Comparison of ENCODE assay signal across 8 mouse cellular contexts in genomic region chr7:34390111-34390833, GRCm38 (mm10). TPM values are rescaled to one million over a fixed set of nuclear protein-coding genes. Genes with fewer than 3 reads are reported as not detected.
DNase-seq lines count a peak whose midpoint lies in the region; ATAC-seq and TF ChIP-seq lines count a peak whose summit lies in the region.

No protein-coding gene starts in this region.

- H3K27me3 ChIP-seq in heart, embryonic 10.5 days (ENCODE audit: insufficient read depth, poor library complexity, severe bottlenecking): no peaks in the 10 kb centered on the region
- no peaks in the 10 kb centered on the region for H3K27me3 ChIP-seq in MEL (ENCODE audit: control insufficient read depth in 1 of 2, insufficient read depth in 2 of 2, low read length in 2 of 2)
- no peaks in the 10 kb centered on the region for H3K27me3 ChIP-seq in forebrain, embryonic 13.5 days
- H3K27me3 ChIP-seq in intestine, postnatal 0 days (replicated peaks; ENCODE audit: control insufficient read depth, insufficient read depth, low read length): no peaks in the 10 kb centered on the region
- H3K27me3 ChIP-seq in midbrain, postnatal 0 days (ENCODE audit: insufficient read depth, low read length): no peaks in the 10 kb centered on the region

- DNase-seq in heart, embryonic 10.5 days (ENCODE audit: low spot score): no peak
- DNase-seq in heart, postnatal 36 days: no peak
- no peak for DNase-seq in MEL (ENCODE audit: low read depth, low spot score)
- peak; percentile 6 for DNase-seq in midbrain, postnatal 0 days (ENCODE audit: low spot score)
- no peak for DNase-seq in right cerebral cortex, postnatal 25 days
- DNase-seq in left cerebral cortex, postnatal 4 days: no peak

- H3K27ac ChIP-seq in heart, embryonic 10.5 days: peak overlapping the region; percentile 99
- peak overlapping the region; percentile 93 for H3K27ac ChIP-seq in MEL (ENCODE audit: control insufficient read depth, low read depth, low read length)
- peak overlapping the region; percentile 98 for H3K27ac ChIP-seq in forebrain, embryonic 13.5 days
- peak overlapping the region; percentile 97 for H3K27ac ChIP-seq in intestine, postnatal 0 days (ENCODE audit: low read depth, low read length)
- H3K27ac ChIP-seq in midbrain, postnatal 0 days (ENCODE audit: low read depth, low read length): peak overlapping the region; percentile 98

- H3K4me2 ChIP-seq in forebrain, embryonic 13.5 days: peak overlapping the region; percentile 75
- peak overlapping the region; percentile 69 for H3K4me2 ChIP-seq in intestine, postnatal 0 days (replicated peaks; ENCODE audit: low read depth)
- H3K4me2 ChIP-seq in midbrain, postnatal 0 days (ENCODE audit: low read depth, low read length, poor library complexity, severe bottlenecking): peak overlapping the region; percentile 85

- H3K9me3 ChIP-seq in heart, embryonic 10.5 days: no peaks in the 10 kb centered on the region
- H3K9me3 ChIP-seq in MEL (replicated peaks; ENCODE audit: insufficient read depth, low read length): no peaks in the 10 kb centered on the region
- H3K9me3 ChIP-seq in forebrain, embryonic 13.5 days (replicated peaks): no peaks in the 10 kb centered on the region
- no peaks in the 10 kb centered on the region for H3K9me3 ChIP-seq in intestine, postnatal 0 days (ENCODE audit: control insufficient read depth)
- H3K9me3 ChIP-seq in midbrain, postnatal 0 days (ENCODE audit: low read length): no peaks in the 10 kb centered on the region

- ATAC-seq in forebrain, embryonic 13.5 days: no peak
- ATAC-seq in intestine, postnatal 0 days: no peak
- ATAC-seq in midbrain, postnatal 0 days (ENCODE audit: low FRiP score): no peak

- peaks cover 44% of the 10 kb centered on the region for H3K79me2 ChIP-seq in MEL (ENCODE audit: control insufficient read depth, insufficient read depth, low read length, poor library complexity)

- H3K4me1 ChIP-seq in heart, embryonic 10.5 days: peaks cover 27% of the 10 kb centered on the region
- peaks cover 8 to 11% of the 10 kb centered on the region in 2 experiments for H3K4me1 ChIP-seq in MEL (ENCODE audit: control insufficient read depth in 1 of 2, insufficient read depth in 2 of 2, low read length in 2 of 2)
- peaks cover 37% of the 10 kb centered on the region for H3K4me1 ChIP-seq in forebrain, embryonic 13.5 days
- peaks cover 3% of the 10 kb centered on the region; the same call in 1 of the 2 replicates for H3K4me1 ChIP-seq in intestine, postnatal 0 days (replicated peaks; ENCODE audit: control insufficient read depth, insufficient read depth, low read length)
- peaks cover 24% of the 10 kb centered on the region for H3K4me1 ChIP-seq in midbrain, postnatal 0 days (ENCODE audit: insufficient read depth, low read length)

- WGBS in heart, embryonic 10.5 days: 12% methylated on average over 18 of the region's 18 CpGs
- WGBS in forebrain, embryonic 13.5 days: 13% methylated on average over 18 of the region's 18 CpGs
- WGBS in intestine, postnatal 0 days: 4% methylated on average over 18 of the region's 18 CpGs
- WGBS in midbrain, postnatal 0 days: 10% methylated on average over 18 of the region's 18 CpGs

- intact Hi-C loops in heart, postnatal 36 days (cut with DNase I): no loop called here
- intact Hi-C loops in left cerebral cortex, postnatal 4 days (cut with DNase I): no loop called here

- TF ChIP-seq POLR2A in MEL (IDR thresholded peaks at IDR 0.05; ENCODE audit: control insufficient read depth in 1 of 2, insufficient read depth in 1 of 2, low read depth in 1 of 2, low read length in 2 of 2, poor library complexity in 1 of 2): no peak

- TF ChIP-seq RAD21 in MEL (IDR thresholded peaks at IDR 0.05; ENCODE audit: low read depth, low read length): no peak

- H3K36me3 ChIP-seq in heart, embryonic 10.5 days: no peaks in the 10 kb centered on the region
- H3K36me3 ChIP-seq in MEL (ENCODE audit: control insufficient read depth in 1 of 2, insufficient read depth in 2 of 2, low read length in 2 of 2): peaks cover 1 to 15% of the 10 kb centered on the region in 2 experiments; a peak in 3 of 4 replicates
- H3K36me3 ChIP-seq in forebrain, embryonic 13.5 days (ENCODE audit: poor library complexity, severe bottlenecking): no peaks in the 10 kb centered on the region
- no peaks in the 10 kb centered on the region for H3K36me3 ChIP-seq in intestine, postnatal 0 days (ENCODE audit: control insufficient read depth, insufficient read depth)
- H3K36me3 ChIP-seq in midbrain, postnatal 0 days (ENCODE audit: insufficient read depth, low read length): no peaks in the 10 kb centered on the region

- TF ChIP-seq EP300 in MEL (IDR thresholded peaks at IDR 0.05; ENCODE audit: low read depth in 1 of 2, low read length in 2 of 2): no peak

- no peak for TF ChIP-seq CTCF in MEL (IDR thresholded peaks at IDR 0.05 in 2 of 3, conservative IDR thresholded peaks at IDR 0.05 in 1 of 3; ENCODE audit: control insufficient read depth in 1 of 3, insufficient read depth in 1 of 3, low read depth in 2 of 3, low read length in 3 of 3, poor library complexity in 1 of 3, severe bottlenecking in 1 of 3)
- TF ChIP-seq CTCF in intestine, postnatal 0 days (IDR thresholded peaks at IDR 0.05; ENCODE audit: low read depth): no peak
- no peak for TF ChIP-seq CTCF in midbrain, postnatal 0 days (IDR thresholded peaks at IDR 0.05)

- H3K4me3 ChIP-seq in heart, embryonic 10.5 days: peak overlapping the region; percentile 97
- peak overlapping the region; percentile 74 to 89 for H3K4me3 ChIP-seq in MEL (ENCODE audit: control insufficient read depth in 1 of 2, insufficient read depth in 1 of 2, low read depth in 2 of 2, low read length in 2 of 2)
- H3K4me3 ChIP-seq in forebrain, embryonic 13.5 days: peak overlapping the region; percentile 93
- H3K4me3 ChIP-seq in intestine, postnatal 0 days (ENCODE audit: low read depth, low read length): peak overlapping the region; percentile 80
- H3K4me3 ChIP-seq in midbrain, postnatal 0 days (ENCODE audit: low read depth, low read length): peak overlapping the region; percentile 64

- peak overlapping the region; percentile 97 for H3K9ac ChIP-seq in MEL (ENCODE audit: control insufficient read depth, low read depth, low read length, poor library complexity, severe bottlenecking)
- H3K9ac ChIP-seq in forebrain, embryonic 13.5 days: peak overlapping the region; percentile 99
- peak overlapping the region; percentile 89 for H3K9ac ChIP-seq in intestine, postnatal 0 days (ENCODE audit: low read depth, low read length)
- H3K9ac ChIP-seq in midbrain, postnatal 0 days (replicated peaks; ENCODE audit: low read length, poor library complexity, severe bottlenecking): peak overlapping the region; percentile 78

TF ChIP-seq in MEL, 35 proteins besides CTCF, POLR2A, EP300 and RAD21 (continues in another document):
- TF ChIP-seq HCFC1 (IDR thresholded peaks at IDR 0.05; ENCODE audit: low read depth, low read length) (no peak), MAFK (IDR thresholded peaks at IDR 0.05; ENCODE audit: borderline replicate concordance, low read depth, low read length) (no peak), ZKSCAN1 (IDR thresholded peaks at IDR 0.05; ENCODE audit: low read depth, low read length) (no peak), USF2 (IDR thresholded peaks at IDR 0.05; ENCODE audit: borderline replicate concordance in 1 of 2, insufficient read depth in 1 of 2, low read depth in 1 of 2, low read length in 2 of 2) (no peak), POLR2AphosphoS5 (IDR thresholded peaks at IDR 0.05; ENCODE audit: borderline replicate concordance, low read depth, low read length) (no peak), KAT2A (conservative IDR thresholded peaks at IDR 0.05; ENCODE audit: low read depth, low read length) (0 out of 2 replicates have a peak, but pooled peaks have one; percentile 12), MAZ (IDR thresholded peaks at IDR 0.05; ENCODE audit: low read depth, low read length) (no peak), GATA1 (IDR thresholded peaks at IDR 0.05; ENCODE audit: low read depth, low read length) (peak; percentile 31; the same call in 1 of the 2 replicates), MYB (IDR thresholded peaks at IDR 0.05; ENCODE audit: low read depth, low read length) (no peak), ZC3H11A (IDR thresholded peaks at IDR 0.05; ENCODE audit: low read depth, low read length) (0 out of 2 replicates have a peak, but pooled peaks have one; percentile 15), CHD1 (IDR thresholded peaks at IDR 0.05; ENCODE audit: low read depth, low read length) (no peak), TBP (IDR thresholded peaks at IDR 0.05; ENCODE audit: low read depth, low read length) (no peak), MEF2A (IDR thresholded peaks at IDR 0.05; ENCODE audit: extremely low read depth, insufficient replicate concordance, low read depth, low read length, poor library complexity, severe bottlenecking) (no peak), MXI1 (IDR thresholded peaks at IDR 0.05; ENCODE audit: low read depth, low read length) (no peak), RCOR1 (IDR thresholded peaks at IDR 0.05; ENCODE audit: low read depth, low read length) (0 out of 2 replicates have a peak, but pooled peaks have one; percentile 48), BHLHE40 (IDR thresholded peaks at IDR 0.05; ENCODE audit: borderline replicate concordance, low read depth, low read length) (no peak), MAX (IDR thresholded peaks at IDR 0.05; ENCODE audit: low read length) (no peak), E2F4 (IDR thresholded peaks at IDR 0.05; ENCODE audit: borderline replicate concordance, low read depth, low read length) (no peak), SIN3A (IDR thresholded peaks at IDR 0.05; ENCODE audit: low read length) (peak; percentile 4), UBTF (IDR thresholded peaks at IDR 0.05; ENCODE audit: borderline replicate concordance, insufficient read depth, low read depth, low read length) (no peak), TCF12 (IDR thresholded peaks at IDR 0.05; ENCODE audit: low read depth, low read length) (no peak), JUND (IDR thresholded peaks at IDR 0.05; ENCODE audit: low read depth, low read length) (no peak), ETS1 (IDR thresholded peaks at IDR 0.05; ENCODE audit: low read depth, low read length) (no peak)

RNA-seq across cellular contexts. Expression of gene Lsm14a, which starts 2.8 kb away (rescaled TPM):
- polyA plus RNA-seq in heart, embryonic 10.5 days (2016; fragmentation: Nextera tagmentation; extraction: Ambion mirVana): 67.4 and 84.3 TPM in 2 replicates
- 10 to 100 TPM; 82.9 to 83.7 TPM for total RNA-seq in heart, postnatal 36 days (2021)
- 66.4 and 70.1 TPM in 2 replicates for total RNA-seq in MEL (2012; rRNA removed)
- 100 to 1,000 TPM; 233 to 371 TPM for polyA plus RNA-seq in MEL (2012; ENCODE audit: insufficient read depth in 1 of 2, insufficient read length in 2 of 2, low read depth in 1 of 2, low replicate concordance in 2 of 2, missing spikeins in 1 of 2)
- 95.1 and 96.0 TPM in 2 replicates for polyA plus RNA-seq in forebrain, embryonic 13.5 days (2015; fragmentation: Nextera tagmentation; extraction: Ambion mirVana)
- 46.7 and 47.1 TPM in 2 replicates for polyA plus RNA-seq in intestine, postnatal 0 days (2015; fragmentation: Nextera tagmentation; extraction: Ambion mirVana)
- total RNA-seq in midbrain, postnatal 0 days (2014; rRNA removed): 41.8 and 50.4 TPM in 2 replicates
- polyA plus RNA-seq in midbrain, postnatal 0 days (2015; fragmentation: Nextera tagmentation; extraction: Ambion mirVana): 35.6 and 39.0 TPM in 2 replicates
- total RNA-seq in left cerebral cortex, postnatal 4 days (2021): 10 to 100 TPM; 65.5 to 81.3 TPM
